Mouse (Mus musculus) kidney, postnatal 14 days (tissue): ENCODE results near the gene Maats1.

ENCODE experiments used
- DNase-seq: peaks from one replicate; pipeline ENCODE4 v3.0.0; 2022; ENCODE audit warnings: mixed read lengths

Maats1 gene

GRCm38 (mm10) chr16:38369992-38370484, 28.1 kb upstream of the Maats1 start:
- DNase-seq: no peak

- no peak for DNase-seq
Observed at GRCm38 (mm10) chr16:38369431-38369830, 27.5 kb upstream of the Maats1 start.

- no peak for DNase-seq
Observed at GRCm38 (mm10) chr16:38369000-38369399, 27.1 kb upstream of the Maats1 start.

GRCm38 (mm10) chr16:38368336-38368735, 26.4 kb upstream of the Maats1 start:
- DNase-seq: no peak

- no peak for DNase-seq
Observed at GRCm38 (mm10) chr16:38366231-38366630, 24.3 kb upstream of the Maats1 start.

GRCm38 (mm10) chr16:38365390-38365789, 23.4 kb upstream of the Maats1 start:
- DNase-seq: no peak

GRCm38 (mm10) chr16:38363657-38364056, 21.7 kb upstream of the Maats1 start:
- DNase-seq: no peak

- DNase-seq: no peak
Observed at GRCm38 (mm10) chr16:38363256-38363595, 21.3 kb upstream of the Maats1 start.

- no peak for DNase-seq
Observed at GRCm38 (mm10) chr16:38362493-38363255, 20.7 kb upstream of the Maats1 start.

- no peak for DNase-seq
Observed at GRCm38 (mm10) chr16:38361933-38362332, 20.0 kb upstream of the Maats1 start, which contains the start of gene Popdc2. Gene Popdc2, plus strand, starts transcription at chr16:38362209.

GRCm38 (mm10) chr16:38360317-38360716, 18.4 kb upstream of the Maats1 start:
- DNase-seq: no peak

GRCm38 (mm10) chr16:38359857-38360256, 17.9 kb upstream of the Maats1 start:
- no peak for DNase-seq

GRCm38 (mm10) chr16:38359241-38359640, 17.3 kb upstream of the Maats1 start:
- no peak for DNase-seq

- no peak for DNase-seq
Observed at GRCm38 (mm10) chr16:38358256-38358812, 16.4 kb upstream of the Maats1 start.

- no peak for DNase-seq
Observed at GRCm38 (mm10) chr16:38354185-38354913, 12.4 kb upstream of the Maats1 start.

- DNase-seq: no peak
Observed at GRCm38 (mm10) chr16:38353642-38354041, 11.7 kb upstream of the Maats1 start.

GRCm38 (mm10) chr16:38352851-38353250, 10.9 kb upstream of the Maats1 start:
- DNase-seq: no peak

GRCm38 (mm10) chr16:38352031-38352430, 10.1 kb upstream of the Maats1 start:
- no peak for DNase-seq

- DNase-seq: no peak
Observed at GRCm38 (mm10) chr16:38350939-38351338, 9.0 kb upstream of the Maats1 start.

GRCm38 (mm10) chr16:38350361-38350855, 8.5 kb upstream of the Maats1 start:
- DNase-seq: no peak

GRCm38 (mm10) chr16:38349881-38350280, 7.9 kb upstream of the Maats1 start:
- DNase-seq: no peak

GRCm38 (mm10) chr16:38348217-38348761, 6.3 kb upstream of the Maats1 start:
- no peak for DNase-seq

- DNase-seq: no peak
Observed at GRCm38 (mm10) chr16:38347588-38347987, 5.6 kb upstream of the Maats1 start.
